Mouse (Mus musculus) heart, embryonic 10.5 days (tissue): ENCODE data around the gene Mtmr2. TPM values are rescaled to one million over a fixed set of nuclear protein-coding genes. Genes with fewer than 3 reads are reported as not detected.

Experiments
- polyA plus RNA-seq: library from polyadenylated mRNA; unstranded; fragments of >200 nt; fragmentation: Nextera tagmentation; extraction: Ambion mirVana; gene quantifications from 2 replicates; pipeline ENCODE4 v1.2.1, GENCODE M21; 2016

Mtmr2 gene
- polyA plus RNA-seq, 1 experiment from 2014 or later, result 62.1 TPM

Other genes starting within 250 kb of the Mtmr2 start
- 40.1 and 49.2 TPM in 2 replicates for gene Cep57, start 78.7 kb downstream of the Mtmr2 start, polyA plus RNA-seq
- 14.2 and 18.9 TPM in 2 replicates for gene Fam76b, start 79.3 kb downstream of the Mtmr2 start, polyA plus RNA-seq